Mouse (Mus musculus): ENCODE data around the gene Folr2.

The Folr2 gene

DNA sequence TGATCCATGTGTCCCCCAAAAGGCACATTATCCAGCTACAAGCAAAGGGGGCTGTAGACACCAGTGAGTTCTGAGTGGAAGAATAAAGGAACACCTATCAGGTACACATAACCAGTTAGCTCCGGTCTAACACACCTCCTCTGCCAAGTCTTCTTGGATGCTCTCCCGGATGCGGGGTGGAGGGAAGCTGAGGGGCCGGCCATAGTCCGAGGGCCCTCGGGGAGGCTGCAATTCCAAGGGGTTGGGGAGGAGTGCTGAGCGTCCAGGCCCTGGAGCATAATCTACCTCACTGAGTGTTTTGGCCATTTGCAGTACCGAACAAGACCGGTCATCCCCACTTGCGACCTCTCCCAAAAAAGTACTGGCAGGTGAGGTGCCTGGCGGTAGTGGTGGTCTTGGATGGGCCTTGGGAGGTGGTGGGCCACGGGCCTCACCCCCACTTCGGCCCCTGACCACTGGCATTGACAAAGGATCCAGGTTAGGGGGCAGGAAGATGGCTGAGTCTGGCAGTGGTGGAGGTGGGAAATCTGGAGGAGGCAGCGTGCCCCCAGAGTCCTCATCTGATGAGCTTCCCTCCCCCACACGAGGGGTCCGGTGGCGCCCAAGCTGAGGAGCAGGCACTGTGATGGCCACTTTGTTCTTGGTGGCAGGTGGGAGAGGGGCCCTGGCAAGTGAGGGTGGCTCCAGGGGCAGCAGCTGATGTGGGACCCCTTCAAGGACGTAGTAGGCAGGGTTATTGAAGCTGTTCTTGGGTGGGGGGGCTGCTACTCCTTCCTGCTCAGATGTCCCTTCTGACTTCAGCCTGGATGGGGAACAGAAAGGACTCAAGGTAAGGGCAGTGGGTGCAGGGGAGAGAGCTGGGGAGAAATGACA is 33.0 kb downstream of the Folr2 start:
- DNase-seq (ENCODE audit: low read depth, low spot score): no peak

- no peak for DNase-seq (ENCODE audit: low read depth, low spot score)
Observed at GRCm38 (mm10) chr7:101822836-101823757, 33.9 kb downstream of the Folr2 start.

DNA sequence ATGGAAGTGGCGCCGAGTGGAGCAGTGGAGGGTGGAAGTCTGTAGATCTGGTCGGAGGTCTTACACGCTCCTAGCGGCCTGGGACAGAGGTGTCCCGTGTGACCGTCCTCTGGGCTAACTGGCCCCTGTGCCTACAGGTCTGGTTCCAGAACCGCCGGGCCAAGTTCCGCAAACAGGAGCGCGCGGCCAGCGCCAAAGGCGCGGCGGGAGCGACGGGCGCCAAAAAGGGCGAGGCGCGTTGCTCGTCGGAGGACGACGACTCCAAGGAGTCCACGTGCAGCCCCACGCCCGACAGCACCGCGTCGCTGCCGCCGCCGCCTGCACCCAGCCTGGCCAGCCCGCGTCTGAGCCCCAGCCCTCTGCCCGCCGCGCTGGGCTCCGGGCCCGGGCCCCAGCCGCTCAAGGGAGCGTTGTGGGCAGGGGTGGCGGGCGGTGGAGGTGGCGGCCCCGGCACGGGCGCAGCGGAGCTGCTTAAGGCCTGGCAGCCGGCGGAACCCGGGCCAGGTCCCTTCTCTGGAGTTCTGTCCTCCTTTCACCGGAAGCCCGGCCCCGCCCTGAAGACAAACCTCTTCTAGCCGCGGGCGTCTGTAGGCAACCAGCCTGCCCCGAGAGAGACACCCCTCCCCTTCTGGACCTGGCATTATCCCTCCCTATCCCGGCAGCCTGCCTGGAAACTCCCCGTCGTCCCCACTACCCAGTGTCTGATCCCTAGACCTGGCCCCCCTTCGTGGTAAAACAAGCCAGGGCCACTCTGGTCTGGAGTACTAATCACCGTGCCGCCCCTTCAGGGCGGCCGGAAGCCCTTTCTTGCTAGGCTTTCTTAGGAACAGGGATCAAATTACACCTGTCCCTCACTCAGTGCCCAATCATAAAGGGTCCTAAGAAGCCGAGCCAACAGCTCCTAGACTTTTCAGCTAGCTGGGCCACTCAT is 35.2 kb downstream of the Folr2 start:
- DNase-seq (ENCODE audit: low read depth, low spot score): no peak

GRCm38 (mm10) chr7:101820295-101821030 is 36.5 kb downstream of the Folr2 start:
- DNase-seq (ENCODE audit: low read depth, low spot score): no peak

DNA sequence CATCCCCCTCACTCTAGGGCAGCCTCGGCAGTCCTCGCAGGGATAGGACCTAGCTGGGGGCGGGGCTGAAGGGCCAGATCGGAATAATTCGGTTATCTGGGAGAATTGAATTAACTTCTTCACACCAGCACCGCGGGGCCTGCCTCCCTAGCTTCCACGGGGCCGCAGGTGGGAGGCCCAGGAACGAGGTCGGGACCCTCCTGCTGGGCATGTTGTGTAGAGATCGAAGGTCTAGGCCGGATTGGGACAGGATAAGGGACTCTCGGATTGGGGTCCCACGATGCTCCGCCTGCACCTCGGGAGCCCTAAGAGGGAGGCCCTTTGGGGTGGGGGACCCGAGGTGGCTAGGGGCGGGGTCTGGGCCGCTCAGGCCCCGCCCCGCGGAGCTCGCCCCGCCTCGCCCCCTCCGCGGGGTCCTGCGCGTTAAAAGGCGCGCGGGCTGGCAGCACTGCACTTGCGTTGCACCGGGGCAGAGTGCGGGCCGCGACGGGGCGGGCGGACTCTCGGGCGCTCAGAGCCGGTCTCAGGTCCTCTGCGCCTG is 39.1 kb downstream of the Folr2 start, which contains the start of gene Phox2a:
Gene Phox2a (plus strand): TSS at position 453 of the 541 bp plus-strand sequence.
- DNase-seq (ENCODE audit: low read depth, low spot score): no peak

All from retina, postnatal 7 days (tissue).